Mouse (Mus musculus) gastrocnemius, postnatal 14 days (tissue): ENCODE measurements around the gene Fhl5. TPM values are rescaled to one million over a fixed set of nuclear protein-coding genes. Genes with fewer than 3 reads are reported as not detected.
"Not testable (repeated sequence)": the region's sequence is repeated elsewhere in the genome, so short reads cannot be mapped to it uniquely, and the experiment has no call there.

Source experiments
- DNase-seq: peaks from one replicate; pipeline ENCODE4 v3.0.0; 2021; ENCODE audit warnings: mixed read lengths
- intact Hi-C: fragments of 180-260 bp; cut with DNase I; formaldehyde crosslinking; loops from one replicate; pipeline ENCODE4 v1.15.1; 2025; ENCODE audit warnings: low total_unique reads
- long read RNA-seq, 2 experiments: library from polyadenylated mRNA; stranded (forward); transcript quantifications; one replicate each; pipeline ENCODE4 v2.0.0; 2021
- total RNA-seq, 2 experiments: library from RNA; stranded (reverse); gene quantifications; 2 replicates each; pipeline ENCODE4 v1.2.3; 2021

Gene Fhl5
- 1 to 10 TPM; 4.6 to 7.5 TPM for total RNA-seq
- long read RNA-seq, experiment 1, partial matches to known transcripts, result 0 of 1 reads
- long read RNA-seq, experiment 1, other reads (novel, unspliced or antisense), result 1 of 1 reads
- long read RNA-seq, experiment 2, partial matches to known transcripts, result 0 of 2 reads
- long read RNA-seq, experiment 2, other reads (novel, unspliced or antisense), result 2 of 2 reads

DNA sequence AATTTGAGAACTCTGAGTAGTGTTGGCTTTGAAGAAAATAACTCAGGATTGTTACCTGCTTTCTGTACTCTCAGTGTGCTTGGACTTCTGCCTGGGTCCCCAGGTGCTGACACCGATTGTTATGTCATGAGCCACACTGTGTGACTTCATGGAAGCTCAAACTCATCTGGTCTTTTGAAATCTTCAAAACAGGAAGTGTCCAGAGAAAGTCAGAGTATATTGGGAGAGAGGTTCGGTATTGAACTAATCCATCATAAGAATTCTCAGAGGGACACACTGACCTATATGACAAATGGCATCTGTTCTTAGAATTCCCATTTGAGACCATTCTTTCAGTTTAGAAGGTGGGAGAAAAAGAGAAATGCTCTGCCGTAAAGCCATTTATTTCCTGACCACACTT is at the start of gene Fhl5:
TSS of gene Fhl5 (minus strand) at position 101 of the 400 bp plus-strand sequence.
- intact Hi-C loops, result no loop called here
- no peak for DNase-seq

DNA sequence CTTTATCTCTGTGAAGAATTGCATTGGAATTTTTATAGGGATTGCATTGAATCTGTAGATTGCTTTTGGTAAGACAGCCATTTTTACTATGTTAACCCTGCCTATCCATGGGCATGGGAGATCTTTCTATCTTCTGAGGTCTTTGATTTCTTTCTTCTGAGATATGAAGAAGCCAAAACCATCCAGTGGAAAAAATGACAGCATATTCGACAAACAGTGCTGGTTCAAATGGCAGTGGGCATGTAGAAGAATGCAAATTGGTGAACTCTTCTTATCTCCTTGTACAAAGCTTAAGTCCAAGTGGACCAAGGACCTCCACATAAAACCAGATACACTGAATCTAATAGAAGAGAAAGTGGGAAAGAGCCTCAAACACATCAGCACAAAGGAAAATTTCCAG is 42.3 kb upstream of the Fhl5 start:
- intact Hi-C loops, DNase-seq: not testable (repeated sequence)

DNA sequence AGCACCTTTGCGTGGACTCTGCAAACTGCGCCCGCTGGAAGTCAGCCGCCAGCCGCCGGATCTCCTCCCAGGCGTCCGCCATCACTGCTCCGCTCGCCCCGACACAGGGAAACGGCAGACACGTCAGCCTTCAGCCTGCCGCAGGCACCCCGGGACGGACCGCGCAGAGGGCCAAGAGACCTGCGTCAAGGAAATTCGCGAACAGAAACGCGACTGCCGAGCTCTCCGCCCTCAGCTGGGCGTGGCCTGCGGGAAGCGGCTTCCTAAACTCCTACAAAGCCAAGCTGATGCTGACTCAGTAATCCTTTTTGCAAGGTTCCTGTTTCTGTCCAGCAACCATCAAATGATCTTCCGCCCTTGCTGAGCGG is 39.0 kb upstream of the Fhl5 start, which contains the start of gene Ufl1:
TSS of gene Ufl1 (minus strand) at position 151 of the 368 bp plus-strand sequence.
- peak; percentile 97 for DNase-seq
- intact Hi-C loops, result no loop called here

DNA sequence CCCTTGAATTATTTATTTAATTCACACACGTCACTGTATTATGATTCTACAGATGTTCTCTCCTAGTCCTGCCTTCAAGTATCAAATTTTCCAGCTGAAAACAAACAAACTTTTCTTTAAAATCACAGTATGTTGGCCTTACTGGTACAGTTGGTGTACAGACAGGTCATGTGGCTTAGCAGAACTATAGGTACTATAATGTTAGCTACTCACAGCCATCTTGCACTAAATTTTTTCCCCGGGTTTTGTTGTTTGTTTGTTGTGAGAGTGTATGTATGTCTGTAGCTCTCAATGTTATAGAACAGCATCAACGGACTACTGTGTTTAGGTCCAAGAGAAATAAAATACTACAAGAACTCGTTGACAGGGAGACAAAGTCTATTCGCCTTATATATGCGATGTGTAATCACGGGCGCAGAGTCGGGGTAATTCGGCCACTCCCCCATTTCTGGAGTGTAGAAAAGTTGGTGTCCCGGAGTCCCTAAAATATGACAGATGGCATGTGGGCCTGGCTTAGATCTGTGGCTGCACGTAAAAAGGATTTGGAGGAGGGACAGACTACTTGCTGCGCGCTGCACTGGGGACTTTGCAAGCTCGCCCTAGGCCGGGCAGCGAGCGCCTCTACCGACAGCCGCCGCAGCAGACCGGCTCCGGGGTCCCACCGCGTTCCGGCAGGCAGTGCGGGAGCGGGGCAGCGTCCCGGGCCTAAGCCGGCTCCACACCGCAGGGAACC is 38.4 kb upstream of the Fhl5 start:
- no peak for DNase-seq
- intact Hi-C loops, result no loop called here

DNA sequence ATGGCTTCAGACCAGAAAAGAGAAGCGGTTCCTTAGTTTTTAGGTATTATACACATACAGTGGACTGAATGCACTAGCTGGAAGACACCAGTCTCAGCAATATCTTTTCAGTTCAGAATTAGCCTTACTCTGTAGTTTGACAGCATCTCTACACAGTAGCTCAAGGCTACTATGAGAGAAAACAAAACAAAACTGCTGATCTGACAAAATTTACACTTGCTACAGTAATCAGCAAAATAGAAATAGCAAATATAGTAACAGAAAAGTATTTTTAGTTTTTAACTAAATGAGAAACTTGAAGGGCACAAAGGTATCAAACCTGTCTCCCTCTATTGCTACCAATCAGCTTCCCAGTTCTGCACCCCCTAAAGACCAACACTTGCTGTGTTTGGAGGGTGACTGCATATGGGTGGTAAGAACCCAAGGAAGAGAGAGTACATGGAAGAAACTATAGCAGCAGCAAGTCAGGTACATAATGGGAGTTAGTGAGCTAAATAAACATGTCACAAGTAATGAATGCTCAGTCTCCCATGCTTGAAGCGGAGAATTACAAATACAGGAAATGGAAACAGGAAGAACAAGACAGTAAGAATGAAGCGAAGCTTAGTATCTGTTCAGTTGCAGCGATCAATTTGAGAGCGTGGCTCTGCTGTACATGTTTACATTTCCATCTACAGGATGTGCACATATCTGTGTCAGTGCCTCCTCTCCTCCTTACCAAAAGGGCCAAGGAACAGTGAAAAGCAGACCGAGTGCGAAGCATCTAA is 30.4 kb upstream of the Fhl5 start:
- intact Hi-C loops, result no loop called here
- no peak for DNase-seq

DNA sequence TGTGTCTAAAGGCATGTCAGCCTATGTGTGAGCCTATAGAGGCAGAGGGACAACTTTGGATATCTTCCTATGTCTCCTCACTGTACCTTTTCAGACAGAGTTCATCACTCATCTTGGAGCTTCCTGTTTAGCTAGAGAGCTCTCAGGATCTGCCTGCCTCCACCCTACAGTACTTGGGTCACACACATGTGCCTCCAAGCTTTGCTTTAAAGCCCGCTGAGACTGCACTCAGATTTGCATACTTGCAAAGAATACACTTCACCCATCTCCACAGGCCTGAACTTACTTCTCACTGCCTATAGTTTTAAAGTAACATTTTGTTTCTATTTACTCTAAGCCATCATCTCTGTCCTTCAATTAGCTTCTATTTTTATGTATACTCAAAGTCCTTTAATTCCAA is 29.2 kb upstream of the Fhl5 start:
- DNase-seq, result no peak
- intact Hi-C loops, result no loop called here

DNA sequence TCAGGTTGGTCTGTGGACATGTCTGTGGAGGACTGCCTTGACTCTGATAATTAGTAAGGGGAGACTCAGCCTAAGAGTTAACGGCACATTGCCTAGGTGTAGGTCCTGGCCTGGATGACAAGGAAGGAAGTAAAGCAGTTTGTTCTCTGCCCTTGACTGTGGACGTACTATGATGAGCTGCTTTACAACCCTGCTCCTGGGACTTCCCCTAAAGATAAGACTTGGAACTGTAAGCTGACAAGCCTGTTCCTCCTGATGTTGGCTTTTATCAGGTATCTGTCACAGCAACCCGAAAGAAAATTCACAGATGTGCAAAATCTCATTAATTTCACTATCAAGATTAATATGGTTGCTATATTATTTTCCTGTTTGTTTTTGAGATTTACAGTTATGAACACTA is 24.5 kb upstream of the Fhl5 start:
- intact Hi-C loops, result no loop called here
- DNase-seq, result no peak

DNA sequence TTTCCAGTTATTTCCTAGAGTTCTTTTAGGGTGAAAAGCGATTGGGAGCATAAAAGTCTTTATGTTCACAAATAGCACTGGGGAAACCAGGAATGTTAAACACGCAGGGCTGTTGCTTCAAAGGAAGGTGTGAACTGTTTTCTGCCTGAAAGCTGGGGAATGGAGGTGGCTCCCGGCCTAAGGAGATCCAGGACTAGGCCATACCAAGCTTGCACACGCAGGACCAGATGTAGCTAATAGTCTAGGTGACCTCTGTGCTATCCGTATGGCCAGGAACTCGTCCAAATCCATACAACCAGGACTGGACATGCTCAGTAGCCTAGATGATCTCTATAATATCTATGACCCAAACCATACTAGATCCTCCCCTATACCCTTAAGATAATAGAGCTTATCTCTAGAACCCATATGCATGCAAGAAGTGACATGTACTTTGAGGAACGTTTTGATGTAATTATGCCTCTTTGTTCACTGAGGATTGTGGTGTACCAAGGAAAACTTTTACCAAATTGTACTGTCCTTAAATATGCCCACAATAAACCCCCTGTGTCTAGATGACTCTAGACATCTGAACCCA is 15.2 kb upstream of the Fhl5 start:
- intact Hi-C loops, result no loop called here
- DNase-seq, result no peak

DNA sequence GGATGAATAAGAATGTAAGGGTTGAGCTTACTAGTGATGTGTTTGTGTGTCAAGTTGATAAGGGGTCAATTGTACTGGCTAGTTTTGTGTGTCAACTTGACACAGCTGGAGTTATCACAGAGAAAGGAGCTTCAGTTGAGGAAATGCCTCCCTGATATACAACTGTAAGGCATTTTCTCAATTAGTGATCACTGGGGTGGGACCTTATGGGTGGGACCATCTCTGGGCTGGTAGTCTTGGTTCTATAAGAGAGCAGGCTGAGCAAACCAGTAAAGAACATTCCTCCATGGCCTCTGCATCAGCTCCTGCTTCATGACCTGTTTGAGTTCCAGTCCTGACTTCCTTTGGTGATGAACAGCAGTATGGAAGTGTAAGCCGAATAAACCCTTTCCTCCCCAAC is 7.0 kb downstream of the Fhl5 start:
- DNase-seq, intact Hi-C loops: not testable (repeated sequence)

DNA sequence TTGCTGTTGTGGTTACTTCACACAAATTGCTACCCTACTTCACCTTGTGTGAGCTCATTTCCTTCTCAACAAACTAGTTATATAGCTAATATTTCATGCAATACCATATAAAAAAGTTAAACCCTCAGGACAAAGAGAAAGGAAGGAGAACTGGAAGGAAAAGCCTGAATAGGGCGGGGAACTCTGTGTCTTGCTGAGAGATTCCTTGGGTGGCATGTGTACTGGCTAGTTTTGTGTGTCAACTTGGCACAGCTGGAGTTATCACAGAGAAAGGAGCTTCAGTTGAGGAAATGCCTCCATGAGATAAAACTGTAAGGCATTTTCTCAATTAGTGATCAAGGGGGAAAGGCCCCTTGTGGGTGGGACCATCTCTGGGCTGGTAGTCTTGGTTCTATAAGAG is 8.9 kb downstream of the Fhl5 start:
- intact Hi-C loops, DNase-seq: not testable (repeated sequence)

DNA sequence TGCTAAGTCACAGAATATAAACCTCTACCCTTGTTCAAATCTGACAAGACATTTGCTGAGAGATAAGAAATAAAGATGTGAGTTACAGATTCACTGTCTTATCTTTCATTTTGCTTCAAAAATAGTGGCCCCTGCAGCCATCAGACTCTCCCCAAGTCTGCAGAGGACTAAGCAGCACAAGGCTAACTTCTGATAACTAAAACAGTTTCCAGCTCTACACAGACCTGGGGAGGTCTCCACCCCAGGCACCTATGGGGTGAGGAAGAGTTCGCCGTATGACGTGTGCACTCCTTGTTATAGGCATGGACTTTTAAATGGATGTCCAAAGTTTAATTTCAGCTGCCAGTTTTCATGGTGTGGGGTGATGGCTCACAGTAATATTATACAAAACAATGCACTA is 10.1 kb downstream of the Fhl5 start:
- intact Hi-C loops, result no loop called here
- no peak for DNase-seq

DNA sequence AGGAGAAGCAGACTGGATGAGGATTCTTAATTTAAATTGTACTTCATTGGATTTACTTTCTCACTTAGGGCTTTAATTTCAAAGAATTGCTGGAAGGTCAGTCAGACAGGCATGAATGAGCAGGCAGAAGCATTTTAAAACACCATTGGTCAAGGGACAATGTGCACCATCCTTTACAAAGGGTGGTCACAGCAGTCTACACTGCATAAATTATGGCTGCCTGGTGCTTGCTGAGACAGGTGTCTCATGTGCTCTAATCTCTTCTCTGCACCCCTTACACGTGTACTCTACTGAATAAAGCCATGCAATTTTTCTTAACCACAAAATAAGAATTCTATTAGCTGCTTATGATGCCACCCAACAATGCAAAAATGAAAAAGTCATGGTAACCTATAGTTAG is 15.1 kb downstream of the Fhl5 start:
- intact Hi-C loops, result no loop called here

DNA sequence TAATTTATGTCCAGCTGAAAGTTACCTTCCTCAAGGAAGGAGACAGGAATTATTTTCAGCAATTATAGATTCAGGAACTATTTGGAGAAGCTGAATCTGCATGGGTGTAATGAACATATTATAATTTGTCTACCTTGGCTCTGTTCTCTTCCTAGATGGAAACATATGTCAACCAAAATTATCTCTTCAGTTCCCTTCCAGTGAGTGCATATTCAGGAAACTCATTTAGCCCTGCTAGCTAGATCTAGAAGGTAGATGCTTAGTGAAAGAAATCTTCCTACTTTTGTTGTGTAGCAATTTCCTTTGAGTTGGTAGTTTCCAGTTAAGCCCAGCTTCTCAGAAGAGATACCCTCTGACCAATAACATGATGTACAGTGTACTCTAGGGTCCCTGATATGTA is 20.7 kb downstream of the Fhl5 start:
- no peak for DNase-seq
- intact Hi-C loops, result no loop called here

More for the DNA sequence above, 15.1 kb downstream of the Fhl5 start:
- DNase-seq, result no peak

DNA sequence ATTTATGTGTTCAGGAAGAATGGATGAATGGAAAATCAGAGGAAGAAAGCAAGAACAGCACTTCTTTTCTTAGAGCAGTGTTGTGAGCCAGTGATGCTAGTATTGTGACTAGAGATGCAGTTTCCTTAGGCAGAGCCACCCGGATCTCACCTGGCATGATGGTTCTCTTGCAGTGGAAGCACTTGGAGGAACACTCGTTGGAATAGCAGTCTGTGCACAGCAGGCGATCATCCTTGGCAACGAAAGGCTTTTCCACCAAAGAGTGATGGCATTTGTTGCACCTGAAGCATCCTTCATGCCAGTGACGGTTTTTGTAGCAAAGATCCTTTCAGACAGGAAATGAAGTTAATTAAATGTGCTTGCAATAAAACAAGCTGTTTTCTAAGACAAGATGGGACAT is 29.2 kb downstream of the Fhl5 start:
- intact Hi-C loops, result no loop called here

DNA sequence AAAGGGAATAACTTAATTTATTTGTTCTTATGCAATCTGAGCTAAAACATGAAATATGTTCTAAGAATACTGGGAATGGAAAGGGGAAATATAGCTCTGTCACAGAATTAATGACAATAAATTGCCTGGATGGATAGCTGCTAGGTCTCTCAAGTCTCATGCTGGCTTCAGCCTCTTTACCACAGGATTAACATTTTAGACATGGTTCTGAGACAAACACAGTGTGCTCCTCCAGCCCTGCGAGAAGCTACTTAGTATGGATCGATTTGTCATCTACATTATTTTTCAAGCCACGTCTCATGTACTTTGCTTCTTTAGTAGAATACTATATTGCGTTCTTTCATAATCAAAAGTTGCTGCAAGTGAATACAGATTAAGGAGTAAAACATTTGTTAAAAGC is 36.5 kb downstream of the Fhl5 start:
- DNase-seq, result no peak
- intact Hi-C loops, result no loop called here

More for the DNA sequence above, 29.2 kb downstream of the Fhl5 start:
- no peak for DNase-seq

DNA sequence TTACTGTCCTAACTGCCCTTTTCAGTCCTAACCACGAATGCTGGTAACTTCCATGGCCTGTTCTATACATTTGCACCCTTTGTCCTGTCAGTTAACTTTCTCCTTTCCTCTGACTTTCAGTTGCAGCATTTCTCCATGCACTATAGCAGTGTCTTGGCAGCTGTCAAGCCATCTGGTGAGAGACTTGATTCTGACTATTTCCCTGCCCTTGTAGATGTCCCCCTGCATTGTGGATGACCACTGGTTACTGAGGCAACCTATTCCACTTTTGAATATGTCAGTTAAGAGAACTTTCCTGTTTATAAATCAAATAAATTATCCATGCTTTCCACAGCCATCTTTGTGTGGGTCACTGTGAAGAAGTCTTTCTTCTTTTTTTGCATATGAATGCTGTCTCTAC is 45.4 kb downstream of the Fhl5 start:
- no peak for DNase-seq
- intact Hi-C loops, result no loop called here

DNA sequence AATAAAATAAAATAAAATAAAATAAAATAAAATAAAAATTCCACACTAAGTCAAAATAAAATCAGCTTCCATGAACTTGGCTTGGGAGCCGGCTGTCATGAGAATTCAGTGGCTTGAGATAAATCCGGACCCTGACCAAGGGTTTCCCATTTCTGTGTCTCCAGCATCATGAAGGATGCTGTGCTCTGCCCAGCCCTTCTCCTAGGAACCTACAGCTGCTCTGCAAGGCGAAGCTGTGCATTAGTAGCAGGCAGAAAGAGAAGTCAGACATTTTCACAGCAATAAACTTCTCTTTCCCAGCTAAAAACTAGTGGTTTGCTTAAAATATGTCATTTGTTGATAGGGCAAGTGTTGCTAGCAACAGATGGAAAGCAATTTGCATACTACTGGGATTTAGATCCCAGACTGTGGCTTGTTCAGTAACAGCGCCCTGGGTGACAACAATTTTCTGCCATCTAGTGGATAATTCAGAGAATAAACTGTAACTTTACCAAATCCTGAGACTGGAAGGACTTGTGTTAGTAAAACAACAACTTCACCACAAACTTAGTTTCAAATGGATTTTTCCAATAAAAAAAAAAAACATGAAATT is 63.0 kb downstream of the Fhl5 start:
- DNase-seq, result no peak
- intact Hi-C loops, result no loop called here
